ENCODE assay signal across 16 mouse cellular contexts in the genomic region with DNA sequence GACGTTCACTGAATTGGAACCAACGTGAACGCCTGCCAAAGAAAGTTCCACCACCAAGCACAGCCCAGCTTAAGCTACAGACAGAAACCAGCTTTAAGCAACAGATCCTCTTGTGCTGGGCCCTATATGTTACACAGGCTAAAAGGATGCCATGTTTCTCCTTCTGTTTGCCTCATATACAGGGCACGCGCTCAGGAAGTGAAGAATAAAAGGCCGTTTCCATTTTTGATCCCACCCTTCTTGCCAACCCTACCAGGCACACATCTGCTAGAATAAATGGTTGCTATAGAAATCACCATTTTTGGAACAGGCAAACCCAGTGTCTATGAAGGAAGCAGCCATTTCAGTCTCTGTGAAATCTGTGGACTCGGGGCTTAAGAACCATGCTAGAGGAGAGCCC. TPM values are rescaled to one million over a fixed set of nuclear protein-coding genes. Genes with fewer than 3 reads are reported as not detected.
DNase-seq lines count a peak whose midpoint lies in the region; TF ChIP-seq lines count a peak whose summit lies in the region.
"Had no signal": no experiment of that assay in that cellular context is flagged by ENCODE, and none has a peak within 500 bp of the region (broad histone marks: within the 10 kb centered on the region; RNA-seq: fewer than 3 reads in every experiment).

No protein-coding gene starts in this region.

- H3K27me3 ChIP-seq in kidney, adult 2 months (replicated peaks; ENCODE audit: control insufficient read depth, insufficient read depth, low read length), result no peaks in the 10 kb centered on the region

- no peak for TF ChIP-seq CTCF in kidney, adult 2 months (conservative IDR thresholded peaks at IDR 0.05; ENCODE audit: insufficient read depth, insufficient read length, low read depth, low read length)

- peak; percentile 42 for DNase-seq in kidney, adult 2 months
- DNase-seq in kidney, postnatal 4 days, result no peak
- peak; percentile 30 to 52 for DNase-seq in right cerebral cortex, adult 2 months (ENCODE audit: low spot score in 2 of 2)
- DNase-seq in right cerebral cortex, postnatal 4 days, result no peak
- DNase-seq in layer of hippocampus, adult 9-11 months, result peak; percentile 67
- DNase-seq in telencephalon, adult 2 months (ENCODE audit: low read depth, low spot score), result peak; percentile 82
- DNase-seq in spleen, adult 12 weeks (ENCODE audit: low spot score), result no peak
- DNase-seq in lung, postnatal 25 days (ENCODE audit: low spot score), result no peak
- DNase-seq: cerebellum, adult 11-12 months; cerebellum, postnatal 36 days; liver, embryonic 13.5 days; lung, postnatal 10 days; thymus, adult 18-20 months had no signal

- H3K36me3 ChIP-seq in kidney, adult 2 months (ENCODE audit: control insufficient read depth, insufficient read depth, low read length), result no peaks in the 10 kb centered on the region
- H3K36me3 ChIP-seq: limb, embryonic 12.5 days; liver, embryonic 13.5 days had no signal

- no peak overlapping the region for H3K27ac ChIP-seq in kidney, adult 2 months (ENCODE audit: insufficient read depth, low read depth, low read length)
- H3K27ac ChIP-seq: limb, embryonic 12.5 days; liver, embryonic 13.5 days had no signal

- TF ChIP-seq POLR2A in kidney, adult 2 months (IDR thresholded peaks at IDR 0.05; ENCODE audit: low read depth, low read length), result no peak

- WGBS in kidney, adult 2 months, result 70% methylated on average over 7 of the region's 7 CpGs

- H3K4me3 ChIP-seq in kidney, adult 2 months (ENCODE audit: insufficient read depth, low read depth, low read length), result no peak overlapping the region
- H3K4me3 ChIP-seq: erythroblast, embryonic 14.5 days; limb, embryonic 12.5 days; liver, embryonic 13.5 days had no signal

- peaks cover 9% of the 10 kb centered on the region; the same call in 1 of the 2 replicates for H3K4me1 ChIP-seq in kidney, adult 2 months (ENCODE audit: control insufficient read depth, insufficient read depth, low read length)
- H3K4me1 ChIP-seq: limb, embryonic 12.5 days; liver, embryonic 13.5 days had no signal

RNA-seq across cellular contexts. Expression of gene Zbtb16, which starts 59.8 kb away (rescaled TPM):
- polyA plus RNA-seq in kidney, adult 2 months (2012; rRNA removed), result 3.0 and 3.1 TPM in 2 replicates
- polyA plus RNA-seq: CD4-positive, CD25-positive, alpha-beta regulatory T cell, adult 4 months had no signal

Comparison
In these comparisons a context has a peak if more than half of its experiments do, and no peak if none do; other contexts are left out.
1. DNase-seq: peak in kidney, adult 2 months (single experiment), right cerebral cortex, adult 2 months (2 of 2), layer of hippocampus, adult 9-11 months (single experiment) and telencephalon, adult 2 months (single experiment); none in kidney, postnatal 4 days (0 of 2), right cerebral cortex, postnatal 4 days (single experiment), spleen, adult 12 weeks (single experiment) and lung, postnatal 25 days (single experiment).